Mouse (Mus musculus) thymus, postnatal 36 days (tissue): ENCODE data around the gene Lysmd4.

Experiments used
- DNase-seq, 2 experiments: peaks; one replicate each; pipeline ENCODE4 v3.0.0; 2022; ENCODE audit warnings: mixed read lengths in 2 of 2

Gene Lysmd4

GRCm38 (mm10) chr7:67344443-67344842 is 122.1 kb downstream of the Lysmd4 start:
- DNase-seq = no peak

- DNase-seq = peak in 1 of 2 experiments; percentile 28
Measured at GRCm38 (mm10) chr7:67352989-67353388, 130.6 kb downstream of the Lysmd4 start.

- DNase-seq = peak; percentile 72 to 75
Measured at GRCm38 (mm10) chr7:67353667-67354066, 131.3 kb downstream of the Lysmd4 start.

GRCm38 (mm10) chr7:67355870-67356269 is 133.5 kb downstream of the Lysmd4 start:
- DNase-seq = peak in 1 of 2 experiments; percentile 27
